Mouse (Mus musculus) hindbrain, embryonic 13.5 days (tissue): ENCODE measurements around the gene Mrpl52. TPM values are rescaled to one million over a fixed set of nuclear protein-coding genes. Genes with fewer than 3 reads are reported as not detected.

Experiments used
- ATAC-seq: fragments of 200-750 bp; cut with Nextera tagmentation; 2 replicates; pipeline ENCODE4 v1.8.0; 2017; ENCODE audit warnings: moderate TSS enrichment; ENCODE audit not compliant: low FRiP score
- H3K27ac ChIP-seq: fragments of 300-500 bp; sonication (generic); 2 replicates; pipeline ENCODE4 v1.5.1; 2015; ENCODE audit warnings: inconsistent platforms, mild to moderate bottlenecking, moderate library complexity
- H3K27me3 ChIP-seq: fragments of 300-500 bp; sonication (generic); 2 replicates; pipeline ENCODE4 v1.6.1; 2015; ENCODE audit warnings: mild to moderate bottlenecking, inconsistent platforms
- H3K36me3 ChIP-seq: fragments of 300-500 bp; sonication (generic); 2 replicates; pipeline ENCODE4 v1.6.1; 2015; ENCODE audit warnings: mild to moderate bottlenecking, inconsistent platforms
- H3K4me1 ChIP-seq: fragments of 300-500 bp; sonication (generic); replicated peaks from 2 replicates; pipeline ENCODE4 v1.6.1; 2015; ENCODE audit warnings: inconsistent platforms
- H3K4me2 ChIP-seq: fragments of 300-500 bp; sonication (generic); 2 replicates; pipeline ENCODE4 v1.6.1; 2015; ENCODE audit warnings: inconsistent platforms, mild to moderate bottlenecking, moderate library complexity
- H3K4me3 ChIP-seq: fragments of 300-500 bp; sonication (generic); 2 replicates; pipeline ENCODE4 v1.5.1; 2015; ENCODE audit warnings: mild to moderate bottlenecking, inconsistent platforms
- H3K9ac ChIP-seq: fragments of 300-500 bp; sonication (generic); 2 replicates; pipeline ENCODE4 v1.6.1; 2015; ENCODE audit warnings: mild to moderate bottlenecking, inconsistent platforms
- H3K9me3 ChIP-seq: fragments of 300-500 bp; sonication (generic); 2 replicates; pipeline ENCODE4 v1.6.1; 2016; ENCODE audit warnings: inconsistent platforms
- WGBS: fragments of 180-500 bp; shearing (Covaris S2); methylation state at CpG from one replicate; pipeline ENCODE4 v1.1.7; 2015; 5-methylcytosine and 5-hydroxymethylcytosine counted together
- polyA plus RNA-seq: library from polyadenylated mRNA; unstranded; fragments of >200 nt; fragmentation: Nextera tagmentation; extraction: Ambion mirVana; gene quantifications from 2 replicates; pipeline ENCODE4 v1.2.1, GENCODE M21; 2015

Mrpl52 gene
- polyA plus RNA-seq, 1 experiment from 2014 or later = 298 TPM

GRCm38 (mm10) chr14:54428421-54428820, 1.7 kb downstream of the Mrpl52 start:
- no peak overlapping the region for H3K9ac ChIP-seq
- no peak overlapping the region for H3K4me2 ChIP-seq
- WGBS = 96% methylated on average over 5 of the region's 5 CpGs
- H3K4me3 ChIP-seq = no peak overlapping the region
- ATAC-seq = no peak
- H3K36me3 ChIP-seq = peaks cover 8% of the 10 kb centered on the region; the same call in 1 of the 2 replicates
- H3K27me3 ChIP-seq = peaks cover 19% of the 10 kb centered on the region
- H3K4me1 ChIP-seq = peaks cover 64% of the 10 kb centered on the region
- H3K9me3 ChIP-seq = no peaks in the 10 kb centered on the region
- no peak overlapping the region for H3K27ac ChIP-seq

GRCm38 (mm10) chr14:54429332-54430093, 2.8 kb downstream of the Mrpl52 start:
- H3K4me2 ChIP-seq = peak overlapping the region; percentile 71
- H3K9ac ChIP-seq = peak overlapping the region; percentile 6; the same call in 1 of the 2 replicates
- H3K27ac ChIP-seq = peak overlapping the region; percentile 87
- H3K4me3 ChIP-seq = peak overlapping the region; percentile 55; the same call in 1 of the 2 replicates
- no peaks in the 10 kb centered on the region for H3K9me3 ChIP-seq
- no peak for ATAC-seq
- H3K36me3 ChIP-seq = peaks cover 8% of the 10 kb centered on the region; the same call in 1 of the 2 replicates
- peaks cover 19% of the 10 kb centered on the region for H3K27me3 ChIP-seq
- 73% methylated on average over 7 of the region's 7 CpGs for WGBS
- H3K4me1 ChIP-seq = peaks cover 72% of the 10 kb centered on the region

GRCm38 (mm10) chr14:54430406-54431145, 3.9 kb downstream of the Mrpl52 start:
- Histone ChIP-seq H3K27me3 (peaks cover 19% of the 10 kb centered on the region), H3K4me2 (peak overlapping the region; percentile 71), H3K36me3 (peaks cover 8% of the 10 kb centered on the region; the same call in 1 of the 2 replicates), H3K9ac (peak overlapping the region; percentile 85), H3K27ac (peak overlapping the region; percentile 87), H3K4me3 (peak overlapping the region; percentile 55), H3K9me3 (no peaks in the 10 kb centered on the region), H3K4me1 (peaks cover 70% of the 10 kb centered on the region)
- no peak for ATAC-seq
- 4% methylated on average over 18 of the region's 18 CpGs for WGBS

- peak within 1 kb of the TSS; percentile 87 for H3K27ac ChIP-seq
- under 1% methylated on average over 48 of the region's 49 CpGs for WGBS
- H3K36me3 ChIP-seq = peaks cover 10% of the 10 kb centered on the region; the same call in 1 of the 2 replicates
- peak within 1 kb of the TSS; percentile 71 for H3K4me2 ChIP-seq
- peak within 1 kb of the TSS; percentile 55 for H3K4me3 ChIP-seq
- peak within 1 kb of the TSS; percentile 85 for H3K9ac ChIP-seq
- peaks cover 19% of the 10 kb centered on the region for H3K27me3 ChIP-seq
- no peaks in the 10 kb centered on the region for H3K9me3 ChIP-seq
- ATAC-seq = peak; percentile 11; the same call in 1 of the 2 replicates
- H3K4me1 ChIP-seq = peaks cover 62% of the 10 kb centered on the region
Observed at GRCm38 (mm10) chr14:54431334-54432077, 4.8 kb downstream of the Mrpl52 start, which contains the start of gene Mmp14. Gene Mmp14 (plus strand): TSS chr14:54431612.

GRCm38 (mm10) chr14:54432078-54432836, 5.5 kb downstream of the Mrpl52 start:
- peak overlapping the region; percentile 71 for H3K4me2 ChIP-seq
- H3K9ac ChIP-seq = peak overlapping the region; percentile 85
- peak; percentile 50; the same call in 1 of the 2 replicates for ATAC-seq
- no peaks in the 10 kb centered on the region for H3K9me3 ChIP-seq
- peaks cover 11% of the 10 kb centered on the region; the same call in 1 of the 2 replicates for H3K36me3 ChIP-seq
- H3K4me1 ChIP-seq = peaks cover 61% of the 10 kb centered on the region
- WGBS = 3% methylated on average over 54 of the region's 54 CpGs
- peak overlapping the region; percentile 87 for H3K27ac ChIP-seq
- peaks cover 19% of the 10 kb centered on the region for H3K27me3 ChIP-seq
- peak overlapping the region; percentile 55 for H3K4me3 ChIP-seq

- WGBS = 42% methylated on average over 17 of the region's 17 CpGs
- Histone ChIP-seq H3K4me3 (peak overlapping the region; percentile 55), H3K36me3 (peaks cover 12% of the 10 kb centered on the region), H3K9me3 (no peaks in the 10 kb centered on the region), H3K4me1 (peaks cover 52% of the 10 kb centered on the region), H3K27me3 (peaks cover 19% of the 10 kb centered on the region), H3K9ac (peak overlapping the region; percentile 85), H3K27ac (peak overlapping the region; percentile 87), H3K4me2 (peak overlapping the region; percentile 71)
- ATAC-seq = peak; percentile 7; the same call in 1 of the 2 replicates
Observed at GRCm38 (mm10) chr14:54432837-54433830, 6.4 kb downstream of the Mrpl52 start.

- peaks cover 49% of the 10 kb centered on the region for H3K4me1 ChIP-seq
- peak overlapping the region; percentile 85; the same call in 1 of the 2 replicates for H3K9ac ChIP-seq
- no peaks in the 10 kb centered on the region for H3K9me3 ChIP-seq
- peaks cover 19% of the 10 kb centered on the region for H3K27me3 ChIP-seq
- H3K4me3 ChIP-seq = peak overlapping the region; percentile 55
- ATAC-seq = no peak
- peak overlapping the region; percentile 71 for H3K4me2 ChIP-seq
- H3K36me3 ChIP-seq = peaks cover 21% of the 10 kb centered on the region
- WGBS = 74% methylated on average over 12 of the region's 12 CpGs
- no peak overlapping the region for H3K27ac ChIP-seq
Observed at GRCm38 (mm10) chr14:54433941-54434531, 7.3 kb downstream of the Mrpl52 start.

- no peak for ATAC-seq
- WGBS = 83% methylated on average over 11 of the region's 11 CpGs
- Histone ChIP-seq H3K36me3 (peaks cover 26% of the 10 kb centered on the region), H3K4me3 (no peak overlapping the region), H3K9me3 (no peaks in the 10 kb centered on the region), H3K4me1 (peaks cover 36% of the 10 kb centered on the region), H3K9ac (no peak overlapping the region), H3K4me2 (no peak overlapping the region), H3K27me3 (peaks cover 19% of the 10 kb centered on the region), H3K27ac (no peak overlapping the region)
Observed at GRCm38 (mm10) chr14:54435194-54435918, 8.6 kb downstream of the Mrpl52 start.

GRCm38 (mm10) chr14:54439155-54439554, 12.4 kb downstream of the Mrpl52 start:
- Histone ChIP-seq H3K9me3 (no peaks in the 10 kb centered on the region), H3K36me3 (peaks cover 31% of the 10 kb centered on the region), H3K27me3 (no peaks in the 10 kb centered on the region), H3K4me3 (no peak overlapping the region), H3K4me2 (no peak overlapping the region), H3K4me1 (peaks cover 2% of the 10 kb centered on the region), H3K27ac (no peak overlapping the region), H3K9ac (no peak overlapping the region)
- 83% methylated on average over 12 of the region's 12 CpGs for WGBS
- no peak for ATAC-seq

- no peak for ATAC-seq
- H3K9ac ChIP-seq = no peak overlapping the region
- H3K9me3 ChIP-seq = no peaks in the 10 kb centered on the region
- no peak overlapping the region for H3K4me2 ChIP-seq
- no peak overlapping the region for H3K4me3 ChIP-seq
- H3K27me3 ChIP-seq = no peaks in the 10 kb centered on the region
- 60% methylated on average over 7 of the region's 7 CpGs for WGBS
- peaks cover 31% of the 10 kb centered on the region for H3K36me3 ChIP-seq
- no peak overlapping the region for H3K27ac ChIP-seq
- no peaks in the 10 kb centered on the region for H3K4me1 ChIP-seq
Observed at GRCm38 (mm10) chr14:54439610-54440009, 12.9 kb downstream of the Mrpl52 start.
